Mouse (Mus musculus) midbrain, postnatal 0 days (tissue): ENCODE measurements around the gene Bpifa1. TPM values are rescaled to one million over a fixed set of nuclear protein-coding genes. Genes with fewer than 3 reads are reported as not detected.

Source experiments
- ATAC-seq: fragments of 200-750 bp; cut with Nextera tagmentation; 2 replicates; pipeline ENCODE4 v1.8.0; 2017; ENCODE audit warnings: moderate number of reproducible peaks, mild to moderate bottlenecking, moderate TSS enrichment, moderate library complexity; ENCODE audit not compliant: low FRiP score
- DNase-seq: peaks from one replicate; pipeline ENCODE4 v3.0.0-alpha.2; 2015; ENCODE audit warnings: low spot score
- H3K27ac ChIP-seq: fragments of 300-500 bp; sonication (generic); 2 replicates; pipeline ENCODE4 v1.5.1; 2014; ENCODE audit warnings: low read depth, mild to moderate bottlenecking, low read length, mixed read lengths
- H3K27me3 ChIP-seq: fragments of 300-500 bp; sonication (generic); 2 replicates; pipeline ENCODE4 v1.6.1; 2014; ENCODE audit warnings: low read length, control low read depth, mixed read lengths; ENCODE audit not compliant: insufficient read depth
- H3K36me3 ChIP-seq: fragments of 300-500 bp; sonication (generic); 2 replicates; pipeline ENCODE4 v1.6.1; 2014; ENCODE audit warnings: low read length, control low read depth, mixed read lengths; ENCODE audit not compliant: insufficient read depth
- H3K4me1 ChIP-seq: fragments of 300-500 bp; sonication (generic); 2 replicates; pipeline ENCODE4 v1.6.1; 2014; ENCODE audit warnings: mild to moderate bottlenecking, control low read depth, antibody characterized with exemption, low read length, mixed read lengths; ENCODE audit not compliant: insufficient read depth
- H3K4me2 ChIP-seq: fragments of 300-500 bp; sonication (generic); 2 replicates; pipeline ENCODE4 v1.6.1; 2014; ENCODE audit warnings: low read depth, mild to moderate bottlenecking, low read length, mixed read lengths; ENCODE audit not compliant: poor library complexity, severe bottlenecking
- H3K4me3 ChIP-seq: fragments of 300-500 bp; sonication (generic); 2 replicates; pipeline ENCODE4 v1.5.1; 2014; ENCODE audit warnings: low read depth, mild to moderate bottlenecking, low read length, moderate library complexity
- H3K9ac ChIP-seq: fragments of 300-500 bp; sonication (generic); replicated peaks from 2 replicates; pipeline ENCODE4 v1.6.1; 2014; ENCODE audit warnings: mild to moderate bottlenecking, low read length, moderate library complexity, mixed read lengths; ENCODE audit not compliant: poor library complexity, severe bottlenecking
- H3K9me3 ChIP-seq: fragments of 300-500 bp; sonication (generic); 2 replicates; pipeline ENCODE4 v1.6.1; 2016; ENCODE audit warnings: low read length, control low read depth
- CTCF ChIP-seq: IDR thresholded peaks from 2 replicates; pipeline ENCODE4 v1.5.1; 2016; ENCODE audit warnings: antibody characterized with exemption, mild to moderate bottlenecking
- WGBS: fragments of 180-500 bp; shearing (Covaris S2); extraction: QIAGEN DNeasy Blood & Tissue Kit; methylation state at CpG from one replicate; pipeline ENCODE4 v1.1.7; 2014; 5-methylcytosine and 5-hydroxymethylcytosine counted together
- polyA plus RNA-seq: library from polyadenylated mRNA; unstranded; fragments of >200 nt; fragmentation: Nextera tagmentation; extraction: Ambion mirVana; gene quantifications from 2 replicates; pipeline ENCODE4 v1.2.1, GENCODE M21; 2015
- total RNA-seq: library from RNA; depleted of rRNA; stranded (reverse); fragments of >200 nt; gene quantifications from 2 replicates; pipeline ENCODE4 v1.2.3, GENCODE M21; 2014

The Bpifa1 gene
- total and polyA plus RNA-seq, 2 experiments from 2014 or later: 0.42 to 1.1 TPM

DNA sequence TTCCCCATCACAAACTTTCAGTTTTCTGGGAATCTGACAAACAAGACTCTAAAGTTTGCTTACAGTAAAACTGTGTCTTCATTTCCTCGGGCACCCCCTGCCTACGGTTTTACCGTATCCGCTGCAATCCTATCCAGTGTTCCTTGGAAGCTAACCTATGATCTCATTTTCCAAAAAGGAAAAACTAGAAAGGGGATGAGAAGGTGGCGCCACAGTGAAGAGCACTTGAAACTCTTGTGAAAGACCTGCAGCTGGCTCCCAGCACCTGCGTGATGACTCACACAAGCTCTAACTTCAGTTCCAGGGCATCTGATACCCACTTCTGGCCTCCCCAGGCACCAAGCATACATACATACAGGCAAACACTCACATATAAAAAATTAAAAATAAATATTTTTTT lies 42.6 kb downstream of the Bpifa1 start:
- ATAC-seq: no peak
- H3K27ac ChIP-seq: no peak overlapping the region
- no peak overlapping the region for H3K4me3 ChIP-seq
- no peaks in the 10 kb centered on the region for H3K27me3 ChIP-seq
- H3K9me3 ChIP-seq: no peaks in the 10 kb centered on the region
- TF ChIP-seq CTCF: no peak
- no peaks in the 10 kb centered on the region for H3K36me3 ChIP-seq
- WGBS: 90% methylated on average over 6 of the region's 6 CpGs
- no peaks in the 10 kb centered on the region for H3K4me1 ChIP-seq
- H3K9ac ChIP-seq: no peak overlapping the region
- H3K4me2 ChIP-seq: no peak overlapping the region
- DNase-seq: no peak

- Histone ChIP-seq H3K27me3 (no peaks in the 10 kb centered on the region), H3K27ac (no peak overlapping the region), H3K9ac (no peak overlapping the region), H3K4me3 (no peak overlapping the region), H3K4me2 (no peak overlapping the region), H3K9me3 (no peaks in the 10 kb centered on the region), H3K4me1 (no peaks in the 10 kb centered on the region), H3K36me3 (no peaks in the 10 kb centered on the region)
- DNase-seq (no peak), ATAC-seq (no peak)
- WGBS: 74% methylated on average over 3 of the region's 3 CpGs
- no peak for TF ChIP-seq CTCF
Observed at GRCm38 (mm10) chr2:154185748-154186147, 43.1 kb downstream of the Bpifa1 start.

GRCm38 (mm10) chr2:154187468-154187867 lies 44.8 kb downstream of the Bpifa1 start:
- WGBS: 45% methylated on average over 5 of the region's 5 CpGs
- H3K9me3 ChIP-seq: no peaks in the 10 kb centered on the region
- ATAC-seq: no peak
- no peak overlapping the region for H3K9ac ChIP-seq
- H3K4me2 ChIP-seq: no peak overlapping the region
- DNase-seq: peak; percentile 7
- H3K4me3 ChIP-seq: no peak overlapping the region
- no peaks in the 10 kb centered on the region for H3K4me1 ChIP-seq
- no peaks in the 10 kb centered on the region for H3K27me3 ChIP-seq
- peak; percentile 47 for TF ChIP-seq CTCF
- H3K27ac ChIP-seq: no peak overlapping the region
- no peaks in the 10 kb centered on the region for H3K36me3 ChIP-seq

DNA sequence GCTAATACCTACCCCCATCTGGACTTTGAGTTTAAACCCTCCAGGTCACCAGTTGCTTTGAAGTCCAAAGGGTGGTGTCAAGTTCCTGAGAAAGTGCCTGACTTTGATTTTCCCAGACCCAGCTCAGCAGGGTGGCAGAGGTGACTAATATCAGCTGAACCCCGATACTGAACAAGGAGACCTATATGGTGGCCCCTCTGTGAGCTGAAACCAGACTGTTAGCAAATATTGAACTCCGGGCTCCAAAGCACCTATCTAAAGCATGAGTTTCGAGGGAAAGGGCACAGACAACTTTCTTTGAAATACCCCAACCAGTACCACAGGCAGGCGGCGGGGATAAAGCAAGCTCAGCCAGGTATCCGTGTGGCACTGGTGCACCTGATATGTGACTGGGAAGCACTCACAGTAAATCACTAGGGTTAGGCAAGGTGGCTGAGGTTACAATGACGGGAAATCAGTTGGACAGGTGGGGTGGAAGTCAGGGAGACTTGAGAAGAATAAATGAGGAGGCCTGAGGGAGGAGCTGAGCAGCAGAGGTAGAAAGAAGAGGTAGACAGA lies 47.3 kb downstream of the Bpifa1 start:
- no peak overlapping the region for H3K9ac ChIP-seq
- 87% methylated on average over 7 of the region's 7 CpGs for WGBS
- no peaks in the 10 kb centered on the region for H3K9me3 ChIP-seq
- no peak for TF ChIP-seq CTCF
- no peaks in the 10 kb centered on the region for H3K36me3 ChIP-seq
- H3K4me1 ChIP-seq: no peaks in the 10 kb centered on the region
- ATAC-seq (no peak), DNase-seq (no peak)
- H3K27me3 ChIP-seq: no peaks in the 10 kb centered on the region
- H3K27ac ChIP-seq: no peak overlapping the region
- no peak overlapping the region for H3K4me2 ChIP-seq
- no peak overlapping the region for H3K4me3 ChIP-seq

DNA sequence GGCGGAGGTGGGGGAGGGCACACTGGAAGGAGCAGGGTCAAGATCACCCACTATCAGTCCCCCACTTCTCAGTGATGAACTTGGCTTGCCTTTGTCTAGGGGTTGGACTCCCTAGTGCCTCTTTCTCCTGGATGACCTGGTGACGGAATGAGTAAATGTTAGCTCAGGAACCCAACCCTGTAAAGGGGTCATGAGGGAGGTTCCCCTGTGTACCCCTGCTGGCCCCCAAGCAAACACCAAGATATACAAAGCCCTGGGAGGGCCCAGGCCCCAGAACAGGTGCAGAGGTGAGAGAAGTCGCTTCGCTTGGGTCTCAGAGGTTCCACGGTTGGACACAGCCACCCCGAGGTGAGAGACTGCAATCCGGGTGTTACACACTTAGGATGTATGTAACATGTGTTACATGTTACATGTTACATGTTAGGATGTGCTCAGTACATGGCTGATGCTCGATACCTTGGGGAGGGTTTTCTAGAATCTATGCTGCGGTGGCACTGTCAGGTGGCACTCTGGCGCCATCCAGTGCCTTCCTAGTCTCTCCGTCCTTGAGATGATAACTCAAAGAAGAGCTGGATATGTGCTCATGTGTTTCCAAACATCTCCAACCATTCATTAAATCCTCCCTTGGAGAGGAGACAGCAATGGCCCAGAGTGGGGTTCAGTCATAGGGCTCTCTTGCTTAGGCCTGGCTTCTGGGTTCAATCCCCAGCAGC lies 48.0 kb downstream of the Bpifa1 start, which contains the start of gene Bpifb1:
Bpifb1 (plus strand) TSS at position 273 of the 713 bp plus-strand sequence.
- no peaks in the 10 kb centered on the region for H3K36me3 ChIP-seq

GRCm38 (mm10) chr2:154192141-154192540 lies 49.5 kb downstream of the Bpifa1 start:
- no peak for TF ChIP-seq CTCF
- H3K4me3 ChIP-seq: no peak overlapping the region
- ATAC-seq (no peak), DNase-seq (no peak)
- H3K4me2 ChIP-seq: no peak overlapping the region
- H3K36me3 ChIP-seq: no peaks in the 10 kb centered on the region
- no peaks in the 10 kb centered on the region for H3K4me1 ChIP-seq
- H3K27ac ChIP-seq: no peak overlapping the region
- no peaks in the 10 kb centered on the region for H3K27me3 ChIP-seq
- WGBS: 68% methylated on average over 2 of the region's 2 CpGs
- no peak overlapping the region for H3K9ac ChIP-seq
- H3K9me3 ChIP-seq: no peaks in the 10 kb centered on the region

More for the DNA sequence above, 48.0 kb downstream of the Bpifa1 start, which contains the start of gene Bpifb1:
- Histone ChIP-seq H3K4me1 (no peaks in the 10 kb centered on the region), H3K9ac (no peak within 1 kb of the TSS), H3K4me2 (no peak within 1 kb of the TSS), H3K27ac (no peak within 1 kb of the TSS), H3K4me3 (no peak within 1 kb of the TSS), H3K27me3 (no peaks in the 10 kb centered on the region), H3K9me3 (no peaks in the 10 kb centered on the region)
- 83% methylated on average over 11 of the region's 11 CpGs for WGBS
- TF ChIP-seq CTCF: peak; percentile 65
- ATAC-seq (no peak), DNase-seq (peak; percentile 42)
